Mouse (Mus musculus): ENCODE results near the gene Ugt2b38.
"Not testable (repeated sequence)": the region's sequence is repeated elsewhere in the genome, so short reads cannot be mapped to it uniquely, and the experiment has no call there.

Gene Ugt2b38

DNA sequence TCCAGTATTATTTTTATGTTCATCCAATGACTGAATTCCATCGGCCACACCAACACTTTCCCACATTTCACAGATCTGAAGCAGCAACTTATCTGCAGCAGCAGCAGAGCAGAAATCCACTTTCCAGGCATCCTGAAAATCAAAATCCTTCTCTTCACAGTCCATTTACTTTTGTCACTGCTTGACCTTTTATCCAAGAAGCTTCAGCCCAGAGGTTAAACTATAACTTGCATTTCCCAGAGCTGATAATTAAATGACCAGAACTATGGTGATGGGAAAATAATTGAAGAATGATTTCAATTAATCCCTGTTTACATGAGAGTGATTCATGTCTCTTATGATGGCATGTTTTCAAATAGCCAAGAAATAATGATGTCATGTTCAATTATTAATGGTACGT is at the start of gene Ugt2b38:
Ugt2b38 (minus strand) TSS at position 163 of the 400 bp plus-strand sequence.
- in situ Hi-C loops (cut with MboI; ENCODE audit: low pct_unique_long_range_greater_than_20kb in 1 of 2, low sequenced_read_pairs in 2 of 2, unreplicated experiment in 1 of 2): not testable (repeated sequence)

- in situ Hi-C loops (cut with MboI; ENCODE audit: low pct_unique_long_range_greater_than_20kb in 1 of 2, low sequenced_read_pairs in 2 of 2, unreplicated experiment in 1 of 2): no loop called here
Observed at GRCm38 (mm10) chr5:87458810-87459209, 34.8 kb upstream of the Ugt2b38 start.

GRCm38 (mm10) chr5:87457701-87458100 is 33.7 kb upstream of the Ugt2b38 start:
- in situ Hi-C loops (cut with MboI; ENCODE audit: low pct_unique_long_range_greater_than_20kb in 1 of 2, low sequenced_read_pairs in 2 of 2, unreplicated experiment in 1 of 2): no loop called here

DNA sequence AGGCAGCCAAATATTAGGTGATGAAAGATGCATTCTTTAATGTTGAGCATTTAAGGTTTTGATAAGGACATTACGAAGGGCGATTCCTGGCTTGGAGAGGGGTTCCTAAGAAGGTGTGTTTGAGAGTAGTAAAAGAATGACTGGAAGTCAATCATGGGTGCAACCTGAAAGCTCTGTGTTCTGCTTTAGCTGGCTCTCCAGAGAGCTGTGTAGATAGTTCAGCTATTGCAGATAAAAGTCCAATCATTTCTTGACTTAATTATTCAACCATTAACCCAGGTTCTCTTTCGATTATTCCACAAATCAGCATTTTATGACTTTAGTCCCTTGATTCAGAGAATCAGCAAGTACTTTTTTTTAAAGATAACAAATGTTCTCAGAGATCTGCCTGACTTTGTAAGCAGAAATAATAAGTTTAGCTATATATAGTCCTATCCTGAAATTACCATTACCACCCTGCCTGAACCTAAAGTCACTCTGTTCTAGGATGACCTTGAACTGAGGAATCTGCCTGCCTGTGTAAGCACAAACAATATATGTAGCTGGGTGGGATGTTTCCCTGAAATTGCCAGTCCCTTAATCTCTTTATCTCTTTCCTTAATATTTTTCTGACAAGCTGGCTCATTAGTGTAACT is 32.3 kb upstream of the Ugt2b38 start:
- in situ Hi-C loops (cut with MboI; ENCODE audit: low pct_unique_long_range_greater_than_20kb in 1 of 2, low sequenced_read_pairs in 2 of 2, unreplicated experiment in 1 of 2): no loop called here

GRCm38 (mm10) chr5:87455519-87455918 is 31.5 kb upstream of the Ugt2b38 start:
- in situ Hi-C loops (cut with MboI; ENCODE audit: low pct_unique_long_range_greater_than_20kb in 1 of 2, low sequenced_read_pairs in 2 of 2, unreplicated experiment in 1 of 2): no loop called here

- in situ Hi-C loops (cut with MboI; ENCODE audit: low pct_unique_long_range_greater_than_20kb in 1 of 2, low sequenced_read_pairs in 2 of 2, unreplicated experiment in 1 of 2): not testable (repeated sequence)
Observed at GRCm38 (mm10) chr5:87452514-87452913, 28.5 kb upstream of the Ugt2b38 start.

DNA sequence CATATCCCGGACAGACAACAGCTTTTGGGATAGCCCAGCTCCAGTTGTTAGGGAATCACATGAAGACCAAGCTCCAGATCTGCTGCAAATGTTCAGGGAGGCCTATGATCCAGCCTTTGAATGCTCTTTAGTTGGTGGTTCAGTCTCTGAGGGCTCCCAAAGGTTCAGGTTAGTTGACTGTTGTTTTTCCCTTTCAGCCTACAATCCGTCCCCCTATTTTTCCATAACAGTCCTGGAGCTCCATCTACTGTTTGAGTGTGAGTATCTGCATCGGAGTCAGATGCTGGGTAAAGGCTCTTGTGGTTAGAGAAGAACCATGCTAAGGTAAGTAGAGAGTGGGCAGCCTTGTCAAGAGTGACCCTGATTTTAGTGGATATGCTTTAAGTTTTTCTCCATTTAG is 12.3 kb upstream of the Ugt2b38 start:
- in situ Hi-C loops (cut with MboI; ENCODE audit: low pct_unique_long_range_greater_than_20kb in 1 of 2, low sequenced_read_pairs in 2 of 2, unreplicated experiment in 1 of 2): loop anchor here in 1 of 2 experiments (25.0 kb wide), 1 partner anchor 599 kb away; no protein-coding TSS in a partner anchor

DNA sequence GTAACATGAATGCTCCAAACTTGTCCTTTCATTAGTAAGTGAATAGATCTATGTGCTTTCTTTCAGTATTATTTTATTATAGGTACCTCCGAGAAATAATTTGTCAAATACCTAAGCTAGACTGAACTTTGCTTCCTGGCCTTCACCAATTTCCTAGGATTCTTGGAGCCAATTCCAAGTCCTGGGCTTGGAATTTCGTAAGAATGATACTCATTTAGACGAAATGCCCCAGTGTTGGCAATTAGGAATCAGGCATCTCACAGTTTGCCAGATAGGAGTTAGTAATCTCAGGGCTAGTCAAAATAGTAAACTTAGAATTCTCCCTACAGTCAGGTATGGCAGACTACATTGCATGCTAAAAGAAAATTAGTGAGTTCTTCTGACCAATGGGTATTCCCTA is 1.7 kb upstream of the Ugt2b38 start:
- in situ Hi-C loops (cut with MboI; ENCODE audit: low pct_unique_long_range_greater_than_20kb in 1 of 2, low sequenced_read_pairs in 2 of 2, unreplicated experiment in 1 of 2): loop anchor here in 1 of 2 experiments (25.0 kb wide), 1 partner anchor 588 kb away; no protein-coding TSS in a partner anchor

GRCm38 (mm10) chr5:87396968-87397367 is 27.0 kb downstream of the Ugt2b38 start:
- in situ Hi-C loops (cut with MboI; ENCODE audit: low pct_unique_long_range_greater_than_20kb in 1 of 2, low sequenced_read_pairs in 2 of 2, unreplicated experiment in 1 of 2): no loop called here

- in situ Hi-C loops (cut with MboI; ENCODE audit: low pct_unique_long_range_greater_than_20kb in 1 of 2, low sequenced_read_pairs in 2 of 2, unreplicated experiment in 1 of 2): no loop called here
Observed at GRCm38 (mm10) chr5:87390818-87391217, 33.2 kb downstream of the Ugt2b38 start.

- in situ Hi-C loops (cut with MboI; ENCODE audit: low pct_unique_long_range_greater_than_20kb in 1 of 2, low sequenced_read_pairs in 2 of 2, unreplicated experiment in 1 of 2): no loop called here
Observed at GRCm38 (mm10) chr5:87380234-87380633, 43.8 kb downstream of the Ugt2b38 start.

DNA sequence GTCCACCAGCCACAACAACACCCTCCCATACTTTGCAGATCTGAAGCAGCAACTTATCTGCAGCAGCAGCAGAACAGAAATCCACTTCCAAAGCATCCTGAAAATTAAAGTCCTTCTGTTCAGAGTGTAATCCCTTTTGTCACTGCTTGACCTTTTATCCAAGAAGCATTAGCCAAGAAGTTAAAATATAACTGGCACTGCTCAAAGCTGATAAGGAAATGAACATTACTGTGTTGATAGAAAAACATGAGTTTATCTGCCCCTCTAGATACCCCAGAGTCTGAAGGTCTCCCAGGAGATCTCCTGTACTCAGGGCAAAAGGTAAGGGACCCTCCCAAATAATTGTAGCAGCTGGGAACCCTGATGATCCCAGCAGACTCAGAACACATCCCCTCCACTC is 44.2 kb downstream of the Ugt2b38 start:
- in situ Hi-C loops (cut with MboI; ENCODE audit: low pct_unique_long_range_greater_than_20kb in 1 of 2, low sequenced_read_pairs in 2 of 2, unreplicated experiment in 1 of 2): no loop called here

- in situ Hi-C loops (cut with MboI; ENCODE audit: low pct_unique_long_range_greater_than_20kb in 1 of 2, low sequenced_read_pairs in 2 of 2, unreplicated experiment in 1 of 2): no loop called here
Observed at GRCm38 (mm10) chr5:87375874-87376383, 48.1 kb downstream of the Ugt2b38 start.

- in situ Hi-C loops (cut with MboI; ENCODE audit: low pct_unique_long_range_greater_than_20kb in 1 of 2, low sequenced_read_pairs in 2 of 2, unreplicated experiment in 1 of 2): no loop called here
Observed at GRCm38 (mm10) chr5:87373502-87373863, 50.5 kb downstream of the Ugt2b38 start.

DNA sequence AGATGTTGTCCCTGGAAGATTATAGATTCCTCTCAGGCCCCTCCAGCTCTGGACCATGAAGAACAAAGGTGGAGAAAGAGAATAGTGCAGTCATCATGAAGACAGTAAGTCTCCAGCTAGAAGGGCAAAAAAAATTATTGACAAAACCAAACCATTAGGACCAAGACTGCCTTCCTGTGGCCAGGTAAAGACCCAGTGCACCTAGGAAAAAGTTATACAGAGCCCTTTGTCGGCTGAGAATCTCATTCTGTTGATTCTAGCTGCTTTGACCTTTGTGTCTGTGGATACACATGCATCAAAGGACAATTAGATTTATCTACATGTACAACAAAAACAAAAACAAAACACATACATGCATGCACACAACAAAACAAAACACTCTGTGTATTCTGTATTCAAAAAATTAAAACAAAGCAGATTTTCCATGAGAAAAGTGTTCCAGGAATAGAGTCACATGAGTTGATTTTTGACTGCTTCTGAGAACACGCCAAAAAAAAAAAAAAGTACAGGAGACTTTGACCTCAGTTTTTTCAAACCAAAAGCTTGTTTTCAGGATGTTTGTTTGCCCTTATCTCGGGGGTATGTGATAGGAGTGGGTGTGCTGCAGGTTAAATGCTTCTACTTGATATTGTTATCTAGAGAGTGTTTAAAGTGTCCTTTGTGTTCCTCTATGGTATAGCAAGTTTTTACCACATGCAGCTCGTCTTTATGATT is 51.1 kb downstream of the Ugt2b38 start:
- in situ Hi-C loops (cut with MboI; ENCODE audit: low pct_unique_long_range_greater_than_20kb in 1 of 2, low sequenced_read_pairs in 2 of 2, unreplicated experiment in 1 of 2): not testable (repeated sequence)
